14 mouse cellular contexts compared by ENCODE assay signal in the genomic region with DNA sequence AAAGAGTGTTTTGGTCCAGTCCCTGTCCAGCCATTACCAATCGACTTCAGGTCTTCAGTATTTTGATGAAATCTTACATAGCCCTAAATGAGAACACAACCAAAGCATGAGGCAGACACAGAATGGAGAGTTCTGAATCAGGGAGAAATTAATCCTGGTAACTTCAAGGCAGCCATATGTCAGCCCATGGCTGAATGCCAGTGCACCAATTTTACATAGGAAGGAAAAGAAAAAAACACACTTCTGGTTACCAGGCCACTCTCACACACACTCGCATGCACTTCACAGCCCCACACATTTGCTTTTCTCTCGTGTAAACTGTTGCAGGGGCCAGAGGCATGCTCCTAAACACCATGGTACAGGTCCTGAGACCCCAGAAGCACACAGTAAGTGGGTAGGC. TPM values are rescaled to one million over a fixed set of nuclear protein-coding genes. Genes with fewer than 3 reads are reported as not detected.
DNase-seq lines count a peak whose midpoint lies in the region; ATAC-seq and TF ChIP-seq lines count a peak whose summit lies in the region.
"Had no signal": no experiment of that assay in that cellular context is flagged by ENCODE, and none has a peak within 500 bp of the region (broad histone marks: within the 10 kb centered on the region; RNA-seq: fewer than 3 reads in every experiment).

No protein-coding gene starts in this region.

- peak overlapping the region; percentile 8; the same call in 1 of the 2 replicates for H3K4me2 ChIP-seq in hindbrain, postnatal 0 days (ENCODE audit: low read depth, low read length)
- H3K4me2 ChIP-seq in hindbrain, embryonic 13.5 days = no peak overlapping the region
- H3K4me2 ChIP-seq in intestine, postnatal 0 days (replicated peaks; ENCODE audit: low read depth) = peak overlapping the region; percentile 50
- H3K4me2 ChIP-seq: limb, embryonic 12.5 days; lung, embryonic 15.5 days; midbrain, embryonic 11.5 days had no signal

- H3K27ac ChIP-seq in hindbrain, postnatal 0 days = peak overlapping the region; percentile 73
- no peak overlapping the region for H3K27ac ChIP-seq in hindbrain, embryonic 13.5 days
- H3K27ac ChIP-seq in intestine, postnatal 0 days (ENCODE audit: low read depth, low read length) = no peak overlapping the region
- H3K27ac ChIP-seq: limb, embryonic 12.5 days had no signal

- H3K4me1 ChIP-seq in hindbrain, postnatal 0 days (ENCODE audit: insufficient read depth, low read length) = peaks cover 21% of the 10 kb centered on the region
- H3K4me1 ChIP-seq in hindbrain, embryonic 13.5 days (replicated peaks) = peaks cover 53% of the 10 kb centered on the region
- 0 out of 2 replicates have a peak, but pooled peaks cover 2% of the 10 kb centered on the region for H3K4me1 ChIP-seq in intestine, postnatal 0 days (replicated peaks; ENCODE audit: control insufficient read depth, insufficient read depth, low read length)

- H3K27me3 ChIP-seq in hindbrain, postnatal 0 days (ENCODE audit: insufficient read depth, low read length) = no peaks in the 10 kb centered on the region
- no peaks in the 10 kb centered on the region for H3K27me3 ChIP-seq in hindbrain, embryonic 13.5 days
- no peaks in the 10 kb centered on the region for H3K27me3 ChIP-seq in intestine, postnatal 0 days (replicated peaks; ENCODE audit: control insufficient read depth, insufficient read depth, low read length)
- H3K27me3 ChIP-seq: limb, embryonic 12.5 days; lung, embryonic 15.5 days had no signal

- no peak for DNase-seq in hindbrain, postnatal 0 days (ENCODE audit: low spot score)
- peak; percentile 89 for DNase-seq in brain, adult 2 months (ENCODE audit: low read depth, low spot score)
- peak; percentile 77 for DNase-seq in cerebellum, adult 9-11 months
- no peak for DNase-seq in adrenal gland, adult 2 months
- no peak for DNase-seq in B cell, adult 2 months
- DNase-seq: embryo, embryonic 11 days; heart, postnatal 10 days had no signal

- TF ChIP-seq CTCF in hindbrain, postnatal 0 days (IDR thresholded peaks at IDR 0.05; ENCODE audit: low read depth) = no peak
- TF ChIP-seq CTCF in intestine, postnatal 0 days (IDR thresholded peaks at IDR 0.05; ENCODE audit: low read depth) = no peak

- no peak overlapping the region for H3K4me3 ChIP-seq in hindbrain, postnatal 0 days (ENCODE audit: low read length)
- no peak overlapping the region for H3K4me3 ChIP-seq in hindbrain, embryonic 13.5 days
- no peak overlapping the region for H3K4me3 ChIP-seq in intestine, postnatal 0 days (ENCODE audit: low read depth, low read length)
- H3K4me3 ChIP-seq: limb, embryonic 12.5 days; lung, embryonic 15.5 days had no signal

- no peaks in the 10 kb centered on the region for H3K36me3 ChIP-seq in hindbrain, postnatal 0 days (ENCODE audit: insufficient read depth, low read length)
- no peaks in the 10 kb centered on the region for H3K36me3 ChIP-seq in hindbrain, embryonic 13.5 days
- H3K36me3 ChIP-seq in intestine, postnatal 0 days (ENCODE audit: control insufficient read depth, insufficient read depth) = no peaks in the 10 kb centered on the region
- H3K36me3 ChIP-seq: limb, embryonic 12.5 days; lung, embryonic 15.5 days had no signal

- H3K9ac ChIP-seq in hindbrain, postnatal 0 days (replicated peaks; ENCODE audit: low read length) = no peak overlapping the region
- H3K9ac ChIP-seq in hindbrain, embryonic 13.5 days = no peak overlapping the region
- no peak overlapping the region for H3K9ac ChIP-seq in intestine, postnatal 0 days (ENCODE audit: low read depth, low read length)
- H3K9ac ChIP-seq: limb, embryonic 12.5 days; lung, embryonic 15.5 days had no signal

- no peaks in the 10 kb centered on the region for H3K9me3 ChIP-seq in hindbrain, postnatal 0 days (ENCODE audit: low read length)
- no peaks in the 10 kb centered on the region for H3K9me3 ChIP-seq in hindbrain, embryonic 13.5 days
- no peaks in the 10 kb centered on the region for H3K9me3 ChIP-seq in intestine, postnatal 0 days (ENCODE audit: control insufficient read depth)
- H3K9me3 ChIP-seq: limb, embryonic 12.5 days; lung, embryonic 15.5 days had no signal

- 53% methylated on average over 3 of the region's 3 CpGs for WGBS in hindbrain, postnatal 0 days
- WGBS in hindbrain, embryonic 13.5 days = 78% methylated on average over 3 of the region's 3 CpGs
- 62% methylated on average over 3 of the region's 3 CpGs for WGBS in intestine, postnatal 0 days

- no peak for ATAC-seq in hindbrain, postnatal 0 days
- ATAC-seq in hindbrain, embryonic 13.5 days (ENCODE audit: low FRiP score) = no peak
- no peak for ATAC-seq in intestine, postnatal 0 days

RNA-seq across cellular contexts. Expression of gene E330009J07Rik, which starts 5.1 kb away (rescaled TPM):
- 28.0 and 29.1 TPM in 2 replicates for total RNA-seq in hindbrain, postnatal 0 days (2014; rRNA removed)
- 9.9 and 12.8 TPM in 2 replicates for polyA plus RNA-seq in hindbrain, postnatal 0 days (2015; fragmentation: Nextera tagmentation; extraction: Ambion mirVana)
- polyA plus RNA-seq in hindbrain, embryonic 13.5 days (2015; fragmentation: Nextera tagmentation; extraction: Ambion mirVana) = 14.4 and 19.1 TPM in 2 replicates
- polyA plus RNA-seq in intestine, postnatal 0 days (2015; fragmentation: Nextera tagmentation; extraction: Ambion mirVana) = 4.4 TPM in 2 replicates
- total RNA-seq in adrenal gland, adult 2 months (2021) = 10 to 100 TPM; 11.9 to 15.4 TPM
- 4.2 and 4.7 TPM in 2 replicates for polyA plus RNA-seq in adrenal gland, adult 2 months (2012; rRNA removed)

RNA-seq across cellular contexts. Expression of gene Wee2, which starts 8.0 kb away (rescaled TPM):
- total RNA-seq in hindbrain, postnatal 0 days (2014; rRNA removed) = 0.10 TPM in 1 of 2 replicates, not detected in the other
- 0.18 and 0.28 TPM in 2 replicates for polyA plus RNA-seq in hindbrain, postnatal 0 days (2015; fragmentation: Nextera tagmentation; extraction: Ambion mirVana)
- 0.18 and 0.25 TPM in 2 replicates for polyA plus RNA-seq in hindbrain, embryonic 13.5 days (2015; fragmentation: Nextera tagmentation; extraction: Ambion mirVana)
- not detected in 2 replicates for polyA plus RNA-seq in intestine, postnatal 0 days (2015; fragmentation: Nextera tagmentation; extraction: Ambion mirVana)
- total RNA-seq in adrenal gland, adult 2 months (2021) = not detected
- polyA plus RNA-seq in adrenal gland, adult 2 months (2012; rRNA removed) = not detected in 2 replicates
- total RNA-seq: adrenal gland, postnatal 4 days; heart, postnatal 10 days had no signal
- polyA plus RNA-seq: kidney, adult 2 months; limb, embryonic 12.5 days; lung, embryonic 15.5 days; midbrain, embryonic 11.5 days had no signal

RNA-seq across cellular contexts. Expression of gene Ssbp1, which starts 40.3 kb away (rescaled TPM):
- total RNA-seq in hindbrain, postnatal 0 days (2014; rRNA removed) = 9.1 and 11.2 TPM in 2 replicates
- polyA plus RNA-seq in hindbrain, postnatal 0 days (2015; fragmentation: Nextera tagmentation; extraction: Ambion mirVana) = 82.5 and 90.6 TPM in 2 replicates
- polyA plus RNA-seq in hindbrain, embryonic 13.5 days (2015; fragmentation: Nextera tagmentation; extraction: Ambion mirVana) = 126 and 132 TPM in 2 replicates
- polyA plus RNA-seq in intestine, postnatal 0 days (2015; fragmentation: Nextera tagmentation; extraction: Ambion mirVana) = 82.8 and 89.1 TPM in 2 replicates
- 10 to 100 TPM; 40.4 to 53.8 TPM for total RNA-seq in adrenal gland, adult 2 months (2021)
- polyA plus RNA-seq in adrenal gland, adult 2 months (2012; rRNA removed) = 8.2 and 11.8 TPM in 2 replicates

Comparison
In these comparisons a context has a peak if more than half of its experiments do, and no peak if none do; other contexts are left out.
1. DNase-seq: peak in brain, adult 2 months (single experiment) and cerebellum, adult 9-11 months (single experiment); none in hindbrain, postnatal 0 days (single experiment), adrenal gland, adult 2 months (single experiment) and B cell, adult 2 months (0 of 2).